Mouse (Mus musculus) heart, embryonic 15.5 days (tissue): ENCODE data around the gene Smyd3. TPM values are rescaled to one million over a fixed set of nuclear protein-coding genes. Genes with fewer than 3 reads are reported as not detected.

Experiments
- ATAC-seq: fragments of 200-750 bp; cut with Nextera tagmentation; replicated peaks from 2 replicates; pipeline ENCODE4 v1.8.0; 2017; ENCODE audit warnings: low read depth, moderate TSS enrichment; ENCODE audit not compliant: insufficient number of reproducible peaks, insufficient read depth, low FRiP score
- H3K27ac ChIP-seq: fragments of 300-500 bp; sonication (generic); 2 replicates; pipeline ENCODE4 v1.5.1; 2015; ENCODE audit warnings: mild to moderate bottlenecking, inconsistent platforms
- H3K27me3 ChIP-seq: fragments of 300-500 bp; sonication (generic); 2 replicates; pipeline ENCODE4 v1.6.1; 2015; ENCODE audit warnings: inconsistent platforms
- H3K36me3 ChIP-seq: fragments of 300-500 bp; sonication (generic); 2 replicates; pipeline ENCODE4 v1.6.1; 2015; ENCODE audit warnings: mild to moderate bottlenecking, inconsistent platforms
- H3K4me1 ChIP-seq: fragments of 300-500 bp; sonication (generic); replicated peaks from 2 replicates; pipeline ENCODE4 v1.6.1; 2015; ENCODE audit warnings: inconsistent platforms
- H3K4me2 ChIP-seq: fragments of 300-500 bp; sonication (generic); 2 replicates; pipeline ENCODE4 v1.6.1; 2015; ENCODE audit warnings: inconsistent platforms, mild to moderate bottlenecking, moderate library complexity
- H3K4me3 ChIP-seq: fragments of 300-500 bp; sonication (generic); 2 replicates; pipeline ENCODE4 v1.5.1; 2015; ENCODE audit warnings: mild to moderate bottlenecking, inconsistent platforms
- H3K9ac ChIP-seq: fragments of 300-500 bp; sonication (generic); 2 replicates; pipeline ENCODE4 v1.6.1; 2015; ENCODE audit warnings: mild to moderate bottlenecking, inconsistent platforms
- H3K9me3 ChIP-seq: fragments of 300-500 bp; sonication (generic); replicated peaks from 2 replicates; pipeline ENCODE4 v1.6.1; 2016; ENCODE audit warnings: inconsistent platforms
- WGBS: fragments of 180-500 bp; shearing (Covaris S2); methylation state at CpG from one replicate; pipeline ENCODE4 v1.1.7; 2015; ENCODE audit warnings: mixed read lengths; 5-methylcytosine and 5-hydroxymethylcytosine counted together
- polyA plus RNA-seq: library from polyadenylated mRNA; unstranded; fragments of >200 nt; fragmentation: Nextera tagmentation; extraction: Ambion mirVana; gene quantifications from 2 replicates; pipeline ENCODE4 v1.2.1, GENCODE M21; 2015

Smyd3 gene
- polyA plus RNA-seq, 1 experiment from 2014 or later = 9.1 TPM

- no peaks in the 10 kb centered on the region for H3K27me3 ChIP-seq
Observed at GRCm38 (mm10) chr1:179419091-179419490, 98.8 kb downstream of the Smyd3 start.

GRCm38 (mm10) chr1:179408086-179408485, 109.8 kb downstream of the Smyd3 start:
- no peak overlapping the region for H3K4me2 ChIP-seq
- no peaks in the 10 kb centered on the region for H3K36me3 ChIP-seq
- no peak overlapping the region for H3K4me3 ChIP-seq
- WGBS = 82% methylated on average over 4 of the region's 4 CpGs
- ATAC-seq = no peak
- H3K27me3 ChIP-seq = no peaks in the 10 kb centered on the region
- no peak overlapping the region for H3K9ac ChIP-seq
- no peak overlapping the region for H3K27ac ChIP-seq
- H3K4me1 ChIP-seq = no peaks in the 10 kb centered on the region
- H3K9me3 ChIP-seq = no peaks in the 10 kb centered on the region

More at GRCm38 (mm10) chr1:179419091-179419490, 98.8 kb downstream of the Smyd3 start:
- no peak overlapping the region for H3K4me2 ChIP-seq
- H3K4me1 ChIP-seq = no peaks in the 10 kb centered on the region
- no peaks in the 10 kb centered on the region for H3K36me3 ChIP-seq
- 76% methylated on average over 4 of the region's 4 CpGs for WGBS
- H3K9ac ChIP-seq = no peak overlapping the region
- no peak for ATAC-seq
- no peaks in the 10 kb centered on the region for H3K9me3 ChIP-seq
- no peak overlapping the region for H3K27ac ChIP-seq
- H3K4me3 ChIP-seq = no peak overlapping the region

GRCm38 (mm10) chr1:179400835-179401234, 117.0 kb downstream of the Smyd3 start:
- no peak overlapping the region for H3K27ac ChIP-seq
- H3K27me3 ChIP-seq = no peaks in the 10 kb centered on the region
- H3K9me3 ChIP-seq = no peaks in the 10 kb centered on the region
- no peak overlapping the region for H3K4me2 ChIP-seq
- no peak overlapping the region for H3K4me3 ChIP-seq
- H3K36me3 ChIP-seq = no peaks in the 10 kb centered on the region
- no peak overlapping the region for H3K9ac ChIP-seq
- H3K4me1 ChIP-seq = 0 out of 2 replicates have a peak, but pooled peaks cover 2% of the 10 kb centered on the region
- no peak for ATAC-seq
- WGBS = 53% methylated on average over 5 of the region's 5 CpGs

- H3K4me2 ChIP-seq = no peak overlapping the region
- H3K27me3 ChIP-seq = no peaks in the 10 kb centered on the region
- H3K4me3 ChIP-seq = no peak overlapping the region
- 90% methylated on average over 4 of the region's 4 CpGs for WGBS
- no peak overlapping the region for H3K27ac ChIP-seq
- no peak overlapping the region for H3K9ac ChIP-seq
- no peak for ATAC-seq
- no peaks in the 10 kb centered on the region for H3K36me3 ChIP-seq
- H3K4me1 ChIP-seq = 0 out of 2 replicates have a peak, but pooled peaks cover 2% of the 10 kb centered on the region
- no peaks in the 10 kb centered on the region for H3K9me3 ChIP-seq
Observed at GRCm38 (mm10) chr1:179398639-179399038, 119.2 kb downstream of the Smyd3 start.

- Histone ChIP-seq H3K4me1 (0 out of 2 replicates have a peak, but pooled peaks cover 2% of the 10 kb centered on the region), H3K27ac (no peak overlapping the region), H3K9me3 (no peaks in the 10 kb centered on the region), H3K36me3 (no peaks in the 10 kb centered on the region), H3K9ac (no peak overlapping the region), H3K27me3 (no peaks in the 10 kb centered on the region), H3K4me3 (no peak overlapping the region), H3K4me2 (no peak overlapping the region)
- 49% methylated on average over 15 of the region's 15 CpGs for whole genome bisulfite sequencing
- ATAC-seq = no peak
Observed at GRCm38 (mm10) chr1:179386237-179386975, 131.4 kb downstream of the Smyd3 start.

GRCm38 (mm10) chr1:179385691-179386090, 132.2 kb downstream of the Smyd3 start:
- no peaks in the 10 kb centered on the region for H3K9me3 ChIP-seq
- 84% methylated on average over 7 of the region's 7 CpGs for WGBS
- H3K36me3 ChIP-seq = no peaks in the 10 kb centered on the region
- no peak overlapping the region for H3K4me2 ChIP-seq
- H3K4me3 ChIP-seq = no peak overlapping the region
- no peak for ATAC-seq
- H3K4me1 ChIP-seq = 0 out of 2 replicates have a peak, but pooled peaks cover 2% of the 10 kb centered on the region
- no peak overlapping the region for H3K9ac ChIP-seq
- no peaks in the 10 kb centered on the region for H3K27me3 ChIP-seq
- no peak overlapping the region for H3K27ac ChIP-seq

- Histone ChIP-seq H3K9ac (no peak overlapping the region), H3K27me3 (no peaks in the 10 kb centered on the region), H3K27ac (no peak overlapping the region), H3K36me3 (no peaks in the 10 kb centered on the region), H3K4me1 (0 out of 2 replicates have a peak, but pooled peaks cover 2% of the 10 kb centered on the region), H3K9me3 (no peaks in the 10 kb centered on the region), H3K4me3 (no peak overlapping the region), H3K4me2 (no peak overlapping the region)
- no peak for ATAC-seq
- WGBS = 71% methylated on average over 2 of the region's 2 CpGs
Observed at GRCm38 (mm10) chr1:179384296-179384695, 133.5 kb downstream of the Smyd3 start.

- no peaks in the 10 kb centered on the region for H3K4me1 ChIP-seq
- no peak overlapping the region for H3K4me2 ChIP-seq
- ATAC-seq = no peak
- H3K4me3 ChIP-seq = no peak overlapping the region
- no peaks in the 10 kb centered on the region for H3K27me3 ChIP-seq
- H3K27ac ChIP-seq = no peak overlapping the region
- no peaks in the 10 kb centered on the region for H3K9me3 ChIP-seq
- WGBS = 79% methylated on average over 4 of the region's 4 CpGs
- H3K9ac ChIP-seq = no peak overlapping the region
- no peaks in the 10 kb centered on the region for H3K36me3 ChIP-seq
Observed at GRCm38 (mm10) chr1:179378102-179378501, 139.7 kb downstream of the Smyd3 start.

GRCm38 (mm10) chr1:179374987-179375386, 142.9 kb downstream of the Smyd3 start:
- Histone ChIP-seq H3K4me2 (no peak overlapping the region), H3K9me3 (no peaks in the 10 kb centered on the region), H3K36me3 (no peaks in the 10 kb centered on the region), H3K4me1 (no peaks in the 10 kb centered on the region), H3K9ac (no peak overlapping the region), H3K27ac (no peak overlapping the region), H3K4me3 (no peak overlapping the region), H3K27me3 (no peaks in the 10 kb centered on the region)
- WGBS = 81% methylated on average over 4 of the region's 4 CpGs
- no peak for ATAC-seq

GRCm38 (mm10) chr1:179373911-179374310, 143.9 kb downstream of the Smyd3 start:
- Histone ChIP-seq H3K36me3 (no peaks in the 10 kb centered on the region), H3K9me3 (no peaks in the 10 kb centered on the region), H3K27ac (no peak overlapping the region), H3K27me3 (no peaks in the 10 kb centered on the region), H3K4me1 (no peaks in the 10 kb centered on the region), H3K4me3 (no peak overlapping the region), H3K9ac (no peak overlapping the region), H3K4me2 (no peak overlapping the region)
- no peak for ATAC-seq
- WGBS = 91% methylated on average over 11 of the region's 11 CpGs

- Histone ChIP-seq H3K36me3 (no peaks in the 10 kb centered on the region), H3K4me3 (no peak overlapping the region), H3K27me3 (no peaks in the 10 kb centered on the region), H3K27ac (no peak overlapping the region), H3K4me2 (no peak overlapping the region), H3K9ac (no peak overlapping the region), H3K4me1 (no peaks in the 10 kb centered on the region), H3K9me3 (no peaks in the 10 kb centered on the region)
- ATAC-seq = no peak
- 83% methylated on average over 3 of the region's 3 CpGs for WGBS
Observed at GRCm38 (mm10) chr1:179371191-179371590, 146.7 kb downstream of the Smyd3 start.

- 79% methylated on average over 3 of the region's 3 CpGs for WGBS
- Histone ChIP-seq H3K9me3 (no peaks in the 10 kb centered on the region), H3K27ac (no peak overlapping the region), H3K27me3 (no peaks in the 10 kb centered on the region), H3K36me3 (no peaks in the 10 kb centered on the region), H3K4me1 (no peaks in the 10 kb centered on the region), H3K4me2 (no peak overlapping the region), H3K9ac (no peak overlapping the region), H3K4me3 (no peak overlapping the region)
- no peak for ATAC-seq
Observed at GRCm38 (mm10) chr1:179368426-179369010, 149.3 kb downstream of the Smyd3 start.
